17 mouse cellular contexts compared by ENCODE assay signal in the genomic region with DNA sequence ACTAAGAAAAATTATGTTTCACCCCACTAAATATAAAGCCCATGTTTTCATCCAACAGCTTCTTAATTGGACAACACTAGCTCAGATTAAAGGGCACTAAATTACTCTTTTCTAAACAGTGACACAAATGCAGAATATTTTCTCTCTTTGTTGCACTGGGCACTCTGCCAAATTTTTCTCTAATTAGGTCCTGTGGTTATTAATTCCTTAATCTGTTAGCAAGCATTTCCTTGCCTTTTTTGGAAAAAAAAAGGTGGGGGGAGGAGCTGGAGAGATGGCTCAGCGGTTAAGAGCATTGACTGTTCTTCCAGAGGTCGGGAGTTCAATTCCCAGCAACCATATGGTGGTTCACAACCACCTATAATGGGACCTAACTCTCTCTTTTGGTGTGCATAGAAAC.
DNase-seq lines count a peak whose midpoint lies in the region; ATAC-seq and TF ChIP-seq lines count a peak whose summit lies in the region.
"Had no signal": no experiment of that assay in that cellular context is flagged by ENCODE, and none has a peak within 500 bp of the region (broad histone marks: within the 10 kb centered on the region; RNA-seq: fewer than 3 reads in every experiment).

No protein-coding gene starts in this region.

- peak; percentile 24 to 28; a peak in 1 of 4 replicates for TF ChIP-seq EP300 in MEL (IDR thresholded peaks at IDR 0.05; ENCODE audit: low read depth in 1 of 2, low read length in 2 of 2)

- no peak for ATAC-seq in kidney, postnatal 0 days (replicated peaks; ENCODE audit: low FRiP score, low read depth)
- ATAC-seq in kidney, embryonic 14.5 days (ENCODE audit: low FRiP score, low TSS enrichment): no peak
- no peak for ATAC-seq in granulocyte monocyte progenitor cell, adult 5-6 weeks (replicated peaks; ENCODE audit: poor library complexity, severe bottlenecking)
- ATAC-seq: inflammation-experienced regulatory T-cells, adult 6 months; midbrain, embryonic 15.5 days had no signal

- H3K79me2 ChIP-seq in MEL (ENCODE audit: control insufficient read depth, insufficient read depth, low read length, poor library complexity): no peaks in the 10 kb centered on the region

- no peak overlapping the region for H3K4me3 ChIP-seq in kidney, postnatal 0 days (replicated peaks; ENCODE audit: low read depth, low read length)
- no peak overlapping the region for H3K4me3 ChIP-seq in kidney, embryonic 14.5 days (ENCODE audit: low read length)
- H3K4me3 ChIP-seq in MEL (ENCODE audit: control insufficient read depth in 1 of 2, insufficient read depth in 1 of 2, low read depth in 2 of 2, low read length in 2 of 2): no peak overlapping the region
- H3K4me3 ChIP-seq: forebrain, embryonic 12.5 days; midbrain, embryonic 15.5 days had no signal

- peak; percentile 7 to 14 for DNase-seq in cerebellum, postnatal 14 days
- DNase-seq in cerebellum, adult 9-11 months: no peak
- DNase-seq in kidney, postnatal 0 days (ENCODE audit: low spot score): peak; percentile 39
- peak; percentile 55 for DNase-seq in MEL (ENCODE audit: low read depth, low spot score)
- DNase-seq in brain, embryonic 14.5 days (ENCODE audit: low read depth): peak; percentile 79
- DNase-seq: adrenal gland, postnatal 25 days; B cell, adult 2 months; heart, adult 18-20 months; heart, postnatal 4 days; liver; lung, adult 18-20 months; right cerebral cortex, postnatal 14 days had no signal

- H3K4me2 ChIP-seq in kidney, postnatal 0 days (ENCODE audit: low read length): no peak overlapping the region
- H3K4me2 ChIP-seq in kidney, embryonic 14.5 days (replicated peaks; ENCODE audit: low read depth, low read length): no peak overlapping the region
- H3K4me2 ChIP-seq: forebrain, embryonic 12.5 days; midbrain, embryonic 15.5 days had no signal

- no peaks in the 10 kb centered on the region for H3K36me3 ChIP-seq in kidney, postnatal 0 days (ENCODE audit: insufficient read depth, low read length)
- H3K36me3 ChIP-seq in kidney, embryonic 14.5 days (ENCODE audit: control insufficient read depth, insufficient read depth, low read length): no peaks in the 10 kb centered on the region
- peaks cover 0 to 6% of the 10 kb centered on the region in 2 experiments; a peak in 2 of 4 replicates for H3K36me3 ChIP-seq in MEL (ENCODE audit: control insufficient read depth in 1 of 2, insufficient read depth in 2 of 2, low read length in 2 of 2)
- H3K36me3 ChIP-seq: forebrain, embryonic 12.5 days; midbrain, embryonic 15.5 days had no signal

- no peaks in the 10 kb centered on the region for H3K9me3 ChIP-seq in kidney, postnatal 0 days (replicated peaks; ENCODE audit: low read length)
- H3K9me3 ChIP-seq in kidney, embryonic 14.5 days (ENCODE audit: control insufficient read depth, low read length): peaks cover 7% of the 10 kb centered on the region
- no peaks in the 10 kb centered on the region for H3K9me3 ChIP-seq in MEL (replicated peaks; ENCODE audit: insufficient read depth, low read length)
- H3K9me3 ChIP-seq: midbrain, embryonic 15.5 days had no signal

- TF ChIP-seq CTCF in kidney, postnatal 0 days (IDR thresholded peaks at IDR 0.05; ENCODE audit: low read depth): no peak
- no peak for TF ChIP-seq CTCF in MEL (IDR thresholded peaks at IDR 0.05 in 2 of 3, conservative IDR thresholded peaks at IDR 0.05 in 1 of 3; ENCODE audit: control insufficient read depth in 1 of 3, insufficient read depth in 1 of 3, low read depth in 2 of 3, low read length in 3 of 3, poor library complexity in 1 of 3, severe bottlenecking in 1 of 3)
- no peak for TF ChIP-seq CTCF in brain, embryonic 14.5 days (IDR thresholded peaks at IDR 0.05; ENCODE audit: borderline replicate concordance, extremely low read depth, insufficient read depth, insufficient read length)

- H3K9ac ChIP-seq in kidney, postnatal 0 days (ENCODE audit: low read depth, low read length): no peak overlapping the region
- no peak overlapping the region for H3K9ac ChIP-seq in kidney, embryonic 14.5 days (ENCODE audit: low read depth, low read length)
- no peak overlapping the region for H3K9ac ChIP-seq in MEL (ENCODE audit: control insufficient read depth, low read depth, low read length, poor library complexity, severe bottlenecking)
- H3K9ac ChIP-seq: forebrain, embryonic 12.5 days; midbrain, embryonic 15.5 days had no signal

- no peak for TF ChIP-seq RAD21 in MEL (IDR thresholded peaks at IDR 0.05; ENCODE audit: low read depth, low read length)

- 59% methylated on average over 2 of the region's 2 CpGs for WGBS in kidney, postnatal 0 days
- WGBS in kidney, embryonic 14.5 days: 72% methylated on average over 2 of the region's 2 CpGs

- H3K4me1 ChIP-seq in kidney, postnatal 0 days (replicated peaks; ENCODE audit: insufficient read depth, low read length): no peaks in the 10 kb centered on the region
- H3K4me1 ChIP-seq in kidney, embryonic 14.5 days (ENCODE audit: control insufficient read depth, insufficient read depth, low read length): 0 out of 2 replicates have a peak, but pooled peaks cover 2% of the 10 kb centered on the region
- H3K4me1 ChIP-seq in MEL (ENCODE audit: control insufficient read depth in 1 of 2, insufficient read depth in 2 of 2, low read length in 2 of 2): peaks cover 2 to 7% of the 10 kb centered on the region in 2 experiments
- H3K4me1 ChIP-seq: forebrain, embryonic 12.5 days; midbrain, embryonic 15.5 days had no signal

- H3K27ac ChIP-seq in kidney, postnatal 0 days: no peak overlapping the region
- no peak overlapping the region for H3K27ac ChIP-seq in kidney, embryonic 14.5 days (ENCODE audit: low read depth, low read length)
- H3K27ac ChIP-seq in MEL (ENCODE audit: control insufficient read depth, low read depth, low read length): no peak overlapping the region
- H3K27ac ChIP-seq: forebrain, embryonic 12.5 days; midbrain, embryonic 15.5 days had no signal

- H3K27me3 ChIP-seq in kidney, postnatal 0 days (ENCODE audit: insufficient read depth, low read length): no peaks in the 10 kb centered on the region
- H3K27me3 ChIP-seq in kidney, embryonic 14.5 days (ENCODE audit: control insufficient read depth, insufficient read depth, low read length): no peaks in the 10 kb centered on the region
- no peaks in the 10 kb centered on the region for H3K27me3 ChIP-seq in MEL (ENCODE audit: control insufficient read depth in 1 of 2, insufficient read depth in 2 of 2, low read length in 2 of 2)
- H3K27me3 ChIP-seq: forebrain, embryonic 12.5 days; midbrain, embryonic 15.5 days had no signal

- TF ChIP-seq POLR2A in MEL (IDR thresholded peaks at IDR 0.05; ENCODE audit: control insufficient read depth in 1 of 2, insufficient read depth in 1 of 2, low read depth in 1 of 2, low read length in 2 of 2, poor library complexity in 1 of 2): no peak
- no peak for TF ChIP-seq POLR2A in brain, embryonic 14.5 days (IDR thresholded peaks at IDR 0.05; ENCODE audit: borderline replicate concordance, extremely low read depth, insufficient read depth, insufficient read length, poor library complexity, severe bottlenecking)

TF ChIP-seq in MEL, 35 proteins besides CTCF, POLR2A, EP300 and RAD21:
- TF ChIP-seq JUND (IDR thresholded peaks at IDR 0.05; ENCODE audit: low read depth, low read length) (no peak), TBP (IDR thresholded peaks at IDR 0.05; ENCODE audit: low read depth, low read length) (peak; percentile 89), MYB (IDR thresholded peaks at IDR 0.05; ENCODE audit: low read depth, low read length) (no peak), SIN3A (IDR thresholded peaks at IDR 0.05; ENCODE audit: low read length) (no peak), ZNF384 (IDR thresholded peaks at IDR 0.05; ENCODE audit: low read depth, low read length) (peak; percentile 52; the same call in 1 of the 2 replicates), MAFK (IDR thresholded peaks at IDR 0.05; ENCODE audit: borderline replicate concordance, low read depth, low read length) (no peak)
